Mouse (Mus musculus) stomach, postnatal 0 days (tissue): ENCODE data around the gene Map2k3. TPM values are rescaled to one million over a fixed set of nuclear protein-coding genes. Genes with fewer than 3 reads are reported as not detected.

Source experiments
- ATAC-seq: fragments of 200-750 bp; cut with Nextera tagmentation; 2 replicates; pipeline ENCODE4 v1.8.0; 2017; ENCODE audit not compliant: low FRiP score, low TSS enrichment
- DNase-seq: peaks from one replicate; pipeline ENCODE4 v3.0.0-alpha.2; 2016; ENCODE audit warnings: low spot score
- H3K27ac ChIP-seq: fragments of 300-500 bp; sonication (generic); replicated peaks from 2 replicates; pipeline ENCODE4 v1.5.1; 2014; ENCODE audit warnings: mild to moderate bottlenecking, control low read depth
- H3K27me3 ChIP-seq: fragments of 300-500 bp; sonication (generic); 2 replicates; pipeline ENCODE4 v1.6.1; 2014; ENCODE audit warnings: low read length; ENCODE audit not compliant: control insufficient read depth, insufficient read depth
- H3K36me3 ChIP-seq: fragments of 300-500 bp; sonication (generic); 2 replicates; pipeline ENCODE4 v1.6.1; 2014; ENCODE audit warnings: low read length, mixed read lengths; ENCODE audit not compliant: control insufficient read depth, insufficient read depth
- H3K4me1 ChIP-seq: fragments of 300-500 bp; sonication (generic); replicated peaks from 2 replicates; pipeline ENCODE4 v1.6.1; 2014; ENCODE audit warnings: antibody characterized with exemption; ENCODE audit not compliant: control insufficient read depth, insufficient read depth
- H3K4me2 ChIP-seq: fragments of 300-500 bp; sonication (generic); replicated peaks from 2 replicates; pipeline ENCODE4 v1.6.1; 2014; ENCODE audit warnings: low read depth, mild to moderate bottlenecking, control low read depth, moderate library complexity
- H3K4me3 ChIP-seq: fragments of 300-500 bp; sonication (generic); 2 replicates; pipeline ENCODE4 v1.5.1; 2014; ENCODE audit warnings: low read depth, low read length, control low read depth
- H3K9ac ChIP-seq: fragments of 300-500 bp; sonication (generic); 2 replicates; pipeline ENCODE4 v1.6.1; 2014; ENCODE audit warnings: mild to moderate bottlenecking, low read length, control low read depth, mixed read lengths
- H3K9me3 ChIP-seq: fragments of 300-500 bp; sonication (generic); 2 replicates; pipeline ENCODE4 v1.6.1; 2016; ENCODE audit warnings: low read length; ENCODE audit not compliant: control insufficient read depth
- CTCF ChIP-seq: IDR thresholded peaks from 2 replicates; pipeline ENCODE4 v1.5.1; 2016; ENCODE audit warnings: antibody characterized with exemption, low read depth, mild to moderate bottlenecking, moderate library complexity
- EP300 ChIP-seq: optimal IDR thresholded peaks from 2 replicates; pipeline ENCODE3; 2016; ENCODE audit warnings: antibody characterized with exemption
- WGBS: fragments of 180-500 bp; shearing (Covaris S2); extraction: QIAGEN DNeasy Blood & Tissue Kit; methylation state at CpG from one replicate; pipeline ENCODE4 v1.1.7; 2014; 5-methylcytosine and 5-hydroxymethylcytosine counted together
- polyA plus RNA-seq: library from polyadenylated mRNA; unstranded; fragments of >200 nt; fragmentation: Nextera tagmentation; extraction: Ambion mirVana; gene quantifications from 2 replicates; pipeline ENCODE4 v1.2.1, GENCODE M21; 2015

Gene Map2k3
- polyA plus RNA-seq, 1 experiment from 2014 or later: 105 TPM

DNA sequence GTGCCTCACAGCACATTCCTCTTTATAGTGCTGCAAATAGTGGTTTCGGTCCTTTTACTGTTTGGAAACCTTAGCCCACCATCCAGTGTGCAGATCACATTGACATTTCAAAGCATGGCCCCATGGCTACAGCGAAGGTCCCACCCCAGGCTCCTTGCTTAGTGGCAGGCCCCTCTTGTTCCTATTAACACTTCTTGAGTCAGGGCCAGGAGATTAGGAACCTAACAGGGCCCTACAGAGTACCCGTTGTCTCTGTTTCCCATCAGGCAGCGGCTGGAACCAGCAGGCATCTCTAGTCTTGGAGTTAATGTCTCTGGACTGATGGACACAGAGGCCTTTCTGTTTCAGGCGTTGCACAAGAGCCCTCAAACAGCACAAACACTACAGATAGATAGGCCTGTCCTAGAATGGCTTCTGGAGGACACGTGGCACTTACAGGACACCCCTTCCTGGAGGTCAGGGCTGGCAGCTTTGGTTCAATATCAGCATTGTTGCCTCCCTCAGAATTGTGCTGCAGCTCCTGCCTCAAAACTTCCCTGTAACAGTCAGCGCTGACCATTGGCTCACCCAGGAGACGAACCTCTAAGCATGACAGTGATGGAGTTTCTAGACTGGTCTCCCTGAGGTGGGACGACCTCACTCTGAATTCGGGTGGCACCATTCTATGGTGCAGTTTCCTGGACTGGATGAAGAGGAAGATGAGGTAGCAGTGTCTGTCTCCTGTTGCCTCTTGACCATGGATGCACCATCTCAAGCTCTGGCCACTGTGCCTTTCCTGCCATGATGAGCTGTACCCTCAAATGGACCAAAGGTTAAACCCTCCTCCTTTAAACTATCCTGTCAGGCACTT, 22.6 kb downstream of the Map2k3 start:
- no peak overlapping the region for H3K4me3 ChIP-seq
- 80% methylated on average over 10 of the region's 10 CpGs for WGBS
- TF ChIP-seq EP300: no peak
- TF ChIP-seq CTCF: no peak
- H3K27me3 ChIP-seq: no peaks in the 10 kb centered on the region
- H3K27ac ChIP-seq: no peak overlapping the region
- H3K4me1 ChIP-seq: no peaks in the 10 kb centered on the region
- no peak overlapping the region for H3K4me2 ChIP-seq
- peaks cover 15% of the 10 kb centered on the region for H3K36me3 ChIP-seq
- peak; percentile 9; the same call in 1 of the 2 replicates for ATAC-seq
- H3K9ac ChIP-seq: no peak overlapping the region
- no peaks in the 10 kb centered on the region for H3K9me3 ChIP-seq
- no peak for DNase-seq

DNA sequence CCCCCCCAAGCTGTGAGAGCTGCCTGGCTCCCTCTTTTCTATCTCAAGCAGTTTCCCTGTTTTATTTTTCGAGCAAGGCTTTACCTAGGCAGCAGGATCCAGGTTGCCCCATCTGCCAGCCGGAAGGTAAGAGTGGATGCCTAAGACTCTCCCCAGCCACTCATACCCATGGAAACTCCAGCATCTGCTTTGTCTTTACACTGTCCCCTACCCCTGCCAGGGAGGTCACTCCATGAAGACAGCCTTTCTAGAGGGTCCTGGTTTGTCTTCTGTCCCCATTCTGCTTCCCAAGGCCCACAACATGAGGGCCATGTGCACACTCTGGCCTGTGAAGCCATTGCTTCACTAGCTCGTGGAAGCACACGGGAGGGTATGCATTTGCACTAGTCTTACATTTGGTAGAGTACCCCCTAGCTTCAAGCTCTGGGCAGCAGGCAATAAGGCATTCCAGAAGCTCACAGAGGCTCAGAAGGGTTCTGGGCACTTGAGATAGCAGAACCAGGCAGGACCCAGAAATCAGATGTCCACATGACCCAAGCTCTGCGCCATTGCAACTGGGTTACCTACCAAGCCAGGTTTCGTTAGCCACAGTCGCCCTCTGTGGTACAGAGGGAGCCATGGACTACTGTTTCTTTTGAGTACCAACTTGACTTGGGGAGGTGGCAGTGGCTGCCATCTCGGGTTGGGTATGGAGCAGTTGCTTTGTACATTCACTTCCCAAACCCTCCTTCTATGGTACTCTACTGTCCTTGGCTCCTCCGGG, 24.0 kb downstream of the Map2k3 start:
- no peak overlapping the region for H3K4me2 ChIP-seq
- no peaks in the 10 kb centered on the region for H3K4me1 ChIP-seq
- no peak for TF ChIP-seq EP300
- no peak for TF ChIP-seq CTCF
- no peaks in the 10 kb centered on the region for H3K9me3 ChIP-seq
- peaks cover 13% of the 10 kb centered on the region for H3K36me3 ChIP-seq
- H3K27me3 ChIP-seq: no peaks in the 10 kb centered on the region
- ATAC-seq (no peak), DNase-seq (no peak)
- no peak overlapping the region for H3K27ac ChIP-seq
- H3K4me3 ChIP-seq: no peak overlapping the region
- WGBS: 82% methylated on average over 9 of the region's 9 CpGs
- H3K9ac ChIP-seq: no peak overlapping the region

DNA sequence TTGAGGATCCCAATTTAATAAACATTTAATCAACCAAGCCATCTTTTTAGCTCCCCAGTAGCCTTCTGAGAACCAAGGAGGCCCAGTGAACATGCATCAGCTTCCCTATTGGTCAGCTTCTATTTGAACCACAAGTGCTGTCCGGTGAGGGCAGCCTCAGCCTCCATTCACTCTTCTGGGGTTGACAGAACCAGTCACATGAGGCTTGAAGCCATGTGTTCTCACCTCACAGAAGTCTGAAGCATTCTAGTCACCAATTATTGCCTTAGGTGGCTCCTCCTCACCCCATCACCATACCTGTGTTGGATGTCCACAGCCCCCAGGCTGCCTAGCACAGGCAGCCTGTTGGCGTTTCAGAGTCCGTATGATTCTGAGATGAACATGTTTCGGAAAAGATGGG, 27.1 kb downstream of the Map2k3 start:
- H3K4me1 ChIP-seq: no peaks in the 10 kb centered on the region
- no peak overlapping the region for H3K4me2 ChIP-seq
- no peak overlapping the region for H3K9ac ChIP-seq
- H3K27me3 ChIP-seq: no peaks in the 10 kb centered on the region
- no peaks in the 10 kb centered on the region for H3K36me3 ChIP-seq
- no peak overlapping the region for H3K4me3 ChIP-seq
- WGBS: 88% methylated on average over 4 of the region's 4 CpGs
- H3K9me3 ChIP-seq: no peaks in the 10 kb centered on the region
- H3K27ac ChIP-seq: no peak overlapping the region
- ATAC-seq: no peak
- no peak for TF ChIP-seq EP300
- TF ChIP-seq CTCF: no peak
- DNase-seq: no peak

DNA sequence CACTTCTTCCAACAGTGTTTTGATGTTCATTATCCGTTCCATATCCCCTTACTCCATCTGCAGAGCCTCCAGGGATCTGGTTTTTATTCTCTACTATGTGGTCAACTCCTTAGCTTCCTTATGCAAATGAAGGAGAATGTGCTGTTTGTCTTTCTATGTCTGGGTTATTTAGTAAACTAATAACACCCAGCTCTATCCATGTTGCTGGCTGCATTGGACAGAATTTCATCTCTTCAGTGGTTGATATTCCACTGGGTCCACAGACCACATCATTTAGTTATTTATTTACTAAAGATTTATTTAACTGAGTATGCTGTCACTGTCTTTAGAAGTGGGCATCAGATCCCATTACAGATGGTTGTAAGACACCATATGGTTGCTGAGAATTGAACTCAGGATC, 29.3 kb downstream of the Map2k3 start:
- TF ChIP-seq EP300: no peak
- no peak for TF ChIP-seq CTCF
- no peak overlapping the region for H3K4me2 ChIP-seq
- H3K27me3 ChIP-seq: no peaks in the 10 kb centered on the region
- no peak overlapping the region for H3K27ac ChIP-seq
- H3K9ac ChIP-seq: no peak overlapping the region
- WGBS: 50% methylated on average over 1 of the region's 1 CpGs
- no peak for DNase-seq
- H3K9me3 ChIP-seq: no peaks in the 10 kb centered on the region
- no peaks in the 10 kb centered on the region for H3K4me1 ChIP-seq
- H3K36me3 ChIP-seq: no peaks in the 10 kb centered on the region
- no peak overlapping the region for H3K4me3 ChIP-seq
- ATAC-seq: no peak

DNA sequence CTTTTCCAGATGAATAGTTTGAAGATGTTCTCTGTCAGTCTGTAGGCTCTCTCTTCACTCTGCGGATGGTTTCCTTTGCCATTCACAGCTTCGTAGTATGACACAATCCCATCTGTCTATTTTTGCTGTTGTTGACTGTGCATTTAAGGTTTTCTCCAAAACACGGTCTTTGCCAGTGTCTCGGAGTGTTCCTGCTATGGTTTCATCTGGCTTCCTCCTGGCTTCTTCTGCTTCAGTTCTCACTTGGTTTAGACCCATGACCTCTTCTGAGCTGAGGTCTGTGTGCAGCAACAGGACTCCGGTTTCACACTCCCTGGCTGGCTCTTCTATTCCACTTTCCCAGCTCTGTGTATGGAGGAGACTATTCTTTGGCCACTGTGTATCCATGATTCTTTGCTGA, 30.9 kb downstream of the Map2k3 start:
- Histone ChIP-seq H3K4me1 (no peaks in the 10 kb centered on the region), H3K27me3 (no peaks in the 10 kb centered on the region), H3K9me3 (no peaks in the 10 kb centered on the region), H3K36me3 (no peaks in the 10 kb centered on the region), H3K4me3 (no peak overlapping the region), H3K4me2 (no peak overlapping the region), H3K9ac (no peak overlapping the region), H3K27ac (no peak overlapping the region)
- TF ChIP-seq EP300: no peak
- no peak for ATAC-seq
- no peak for DNase-seq
- WGBS: 82% methylated on average over 5 of the region's 5 CpGs

DNA sequence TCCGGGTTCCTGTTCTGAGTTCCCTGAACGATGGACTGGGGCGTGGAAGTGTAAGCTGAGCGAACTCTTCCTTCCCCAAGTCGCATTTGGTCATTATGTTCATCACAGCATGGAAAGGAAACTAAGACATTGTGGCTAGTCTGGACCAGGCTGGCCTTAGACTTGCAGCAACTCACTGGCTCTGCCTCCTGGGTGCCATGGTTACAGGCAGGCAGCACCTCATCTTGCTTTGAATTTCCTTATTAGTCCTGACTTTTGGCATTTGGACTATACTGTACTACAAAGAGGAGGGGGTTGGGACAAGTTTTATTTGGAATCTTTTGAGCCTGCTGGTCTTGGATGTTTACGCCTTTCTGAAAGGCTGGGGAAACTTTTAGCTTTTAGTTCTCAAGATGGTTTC, 35.1 kb downstream of the Map2k3 start:
- ATAC-seq (no peak), DNase-seq (no peak)
- Histone ChIP-seq H3K27me3 (no peaks in the 10 kb centered on the region), H3K4me1 (no peaks in the 10 kb centered on the region), H3K36me3 (no peaks in the 10 kb centered on the region), H3K9ac (no peak overlapping the region), H3K27ac (peak overlapping the region; percentile 31), H3K4me3 (no peak overlapping the region), H3K9me3 (no peaks in the 10 kb centered on the region), H3K4me2 (no peak overlapping the region)
- 44% methylated on average over 6 of the region's 6 CpGs for WGBS
- TF ChIP-seq EP300 (no peak), CTCF (no peak)
